Mouse (Mus musculus) G1E (cell line): ENCODE measurements around the gene Dnmt3a.
A peak's percentile ranks its signal among the peaks of the same experiment; 100 is the strongest.

Experiments used
- CTCF ChIP-seq: IDR thresholded peaks from 2 replicates; pipeline ENCODE4 v1.5.1; 2012; ENCODE audit warnings: low read depth, low read length, inconsistent platforms, mixed read lengths
- GATA1 ChIP-seq: IDR thresholded peaks from 2 replicates; pipeline ENCODE4 v1.6.1; 2012; ENCODE audit warnings: borderline replicate concordance, low read length, inconsistent platforms, mixed read lengths
- GATA2 ChIP-seq: IDR thresholded peaks from 2 replicates; pipeline ENCODE4 v1.6.1; 2012; ENCODE audit warnings: low read depth, low read length, inconsistent platforms, borderline replicate concordance
- TAL1 ChIP-seq: conservative IDR thresholded peaks from 2 replicates; pipeline ENCODE4 v1.6.1; 2012; ENCODE audit warnings: low read depth, low read length, inconsistent platforms, mixed read lengths

GRCm38 (mm10) chr12:3781482-3781881 is 24.3 kb upstream of the Dnmt3a start:
- TF ChIP-seq CTCF: peak; percentile 63
- no peak for TF ChIP-seq GATA1
- no peak for TF ChIP-seq GATA2
- no peak for TF ChIP-seq TAL1
